Mouse (Mus musculus) T-helper 2 cell (primary cell): ENCODE results near the gene Lurap1.

ENCODE experiments used
- in situ Hi-C: fragments of 300-600 bp; cut with MboI, MseI; formaldehyde crosslinking; loops from one replicate; pipeline ENCODE4 v1.15.1; 2025; ENCODE audit warnings: high pct_unique_total_duplicates

Lurap1 gene

DNA sequence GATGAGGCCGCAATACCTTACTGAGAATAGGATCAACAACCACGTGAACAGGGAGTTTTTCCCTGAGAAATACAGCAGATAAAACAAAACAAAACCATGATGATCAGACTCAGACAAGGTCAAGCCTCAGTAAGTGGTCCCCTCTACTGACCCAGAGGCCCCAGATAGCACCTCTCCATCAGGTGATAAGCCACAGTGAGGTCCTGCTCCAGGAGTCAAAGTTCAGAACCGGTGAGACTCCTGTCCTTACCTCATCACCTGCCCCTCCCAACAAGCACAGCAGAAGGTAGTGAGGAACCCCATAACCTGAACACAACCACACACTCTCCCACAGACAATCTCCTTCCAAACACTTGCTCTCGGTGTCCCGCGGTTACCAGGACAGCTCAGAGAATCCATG, 40.4 kb downstream of the Lurap1 start:
- in situ Hi-C loops = no loop called here

DNA sequence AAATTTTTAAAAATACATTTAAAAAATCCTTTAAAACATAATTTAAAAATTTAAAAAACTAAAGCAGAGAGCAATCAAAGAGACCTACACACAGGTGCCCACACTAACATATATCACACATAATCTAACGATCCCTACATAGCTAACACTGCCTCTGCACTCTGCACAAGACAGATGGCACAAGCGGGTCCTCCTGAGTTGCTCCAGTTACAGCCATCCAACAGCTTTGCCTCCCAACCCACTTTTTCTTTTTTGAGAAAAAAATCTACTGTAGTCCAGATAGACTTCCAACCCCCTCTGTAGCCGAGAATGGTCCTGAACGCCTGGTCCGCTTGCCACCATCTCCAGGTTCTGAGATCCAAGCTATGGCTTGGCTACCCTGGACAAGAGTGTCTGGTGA, 45.9 kb downstream of the Lurap1 start:
- in situ Hi-C loops = no loop called here

- in situ Hi-C loops = no loop called here
Measured at GRCm38 (mm10) chr4:116100959-116101358, 50.2 kb downstream of the Lurap1 start.

DNA sequence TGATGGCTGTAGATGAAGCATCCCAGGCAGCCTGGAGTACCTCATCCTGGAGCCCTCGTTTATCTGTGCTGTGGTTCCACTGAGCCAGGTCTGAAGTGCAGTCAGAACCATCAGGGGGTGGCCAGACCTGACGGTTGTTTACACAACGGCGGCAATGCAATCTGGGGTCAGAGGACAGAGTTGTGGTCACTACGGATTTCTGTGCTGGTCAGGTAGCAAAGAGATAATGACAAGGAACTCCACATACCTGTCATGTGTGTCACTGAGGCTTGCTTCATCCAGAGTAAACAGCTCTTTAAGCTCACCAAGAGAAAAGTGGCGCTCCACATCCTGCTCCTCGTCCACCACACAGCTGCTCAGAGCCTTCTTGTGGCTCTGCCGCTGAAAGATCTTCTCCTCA, 53.9 kb downstream of the Lurap1 start:
- in situ Hi-C loops = no loop called here

GRCm38 (mm10) chr4:116096291-116096690, 54.8 kb downstream of the Lurap1 start:
- in situ Hi-C loops = no loop called here

DNA sequence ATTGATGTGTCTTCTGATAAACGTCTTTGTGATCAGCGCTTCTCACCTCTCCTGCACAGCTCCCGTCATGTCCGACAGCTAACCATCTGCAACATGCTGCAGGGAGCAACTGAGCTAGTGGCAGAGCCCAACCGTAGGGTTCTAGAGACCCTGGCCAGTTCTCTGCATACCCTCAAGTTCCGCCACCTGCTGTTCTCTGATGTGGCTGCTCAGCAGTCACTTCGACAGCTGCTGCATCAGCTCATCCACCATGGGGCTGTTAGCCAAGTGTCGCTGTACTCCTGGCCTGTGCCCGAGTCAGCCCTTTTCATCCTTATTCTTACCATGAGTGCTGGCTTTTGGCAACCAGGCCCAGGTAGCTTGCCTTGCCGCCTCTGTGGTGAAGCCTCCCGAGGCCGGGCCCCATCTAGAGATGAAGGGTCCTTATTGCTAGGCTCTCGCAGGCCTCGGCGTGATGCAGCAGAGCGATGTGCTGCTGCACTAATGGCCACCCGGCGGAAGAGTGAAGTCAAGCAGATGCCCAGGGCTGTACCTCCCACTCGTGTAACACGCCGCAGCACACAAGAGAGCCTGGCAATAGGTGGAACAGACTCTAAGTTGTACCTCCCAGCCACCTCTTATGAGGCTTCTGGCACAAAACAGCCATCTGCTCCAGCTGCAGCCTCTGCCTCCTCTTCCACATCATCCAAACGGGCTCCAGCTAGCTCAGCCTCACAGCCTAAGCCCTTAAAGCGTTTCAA, 62.5 kb downstream of the Lurap1 start:
- in situ Hi-C loops = no loop called here
